Mouse (Mus musculus): ENCODE results near the gene Wwox. TPM values are rescaled to one million over a fixed set of nuclear protein-coding genes. Genes with fewer than 3 reads are reported as not detected.

Gene Wwox
- polyA plus RNA-seq, 1 experiment from 2014 or later, result 12.9 TPM

- peaks cover 9% of the 10 kb centered on the region for H3K4me1 ChIP-seq (ENCODE audit: control insufficient read depth, insufficient read depth, low read length)
- H3K36me3 ChIP-seq (ENCODE audit: control insufficient read depth, insufficient read depth, low read length), result no peaks in the 10 kb centered on the region
- no peak overlapping the region for H3K4me2 ChIP-seq (ENCODE audit: low read depth, low read length)
- no peak overlapping the region; the same call in 1 of the 2 replicates for H3K9ac ChIP-seq (ENCODE audit: low read length)
- H3K4me3 ChIP-seq (replicated peaks; ENCODE audit: low read length), result no peak overlapping the region
- no peaks in the 10 kb centered on the region for H3K27me3 ChIP-seq (ENCODE audit: control insufficient read depth, insufficient read depth, low read length)
- no peaks in the 10 kb centered on the region for H3K9me3 ChIP-seq (replicated peaks; ENCODE audit: control insufficient read depth, low read length)
- H3K27ac ChIP-seq (ENCODE audit: low read length), result no peak overlapping the region
- no peak for ATAC-seq (ENCODE audit: insufficient read depth, low FRiP score)
- WGBS, result 44% methylated on average over 5 of the region's 5 CpGs
These were observed 451.0 kb downstream of the Wwox start for GRCm38 (mm10) chr8:114890478-114890877.

- ATAC-seq (ENCODE audit: insufficient read depth, low FRiP score), result no peak
- H3K27me3 ChIP-seq (ENCODE audit: control insufficient read depth, insufficient read depth, low read length), result no peaks in the 10 kb centered on the region
- H3K27ac ChIP-seq (ENCODE audit: low read length), result no peak overlapping the region
- no peak overlapping the region for H3K9ac ChIP-seq (ENCODE audit: low read length)
- no peaks in the 10 kb centered on the region for H3K9me3 ChIP-seq (replicated peaks; ENCODE audit: control insufficient read depth, low read length)
- no peak overlapping the region for H3K4me3 ChIP-seq (replicated peaks; ENCODE audit: low read length)
- H3K4me1 ChIP-seq (ENCODE audit: control insufficient read depth, insufficient read depth, low read length), result peaks cover 11% of the 10 kb centered on the region
- WGBS, result 82% methylated on average over 4 of the region's 4 CpGs
- H3K4me2 ChIP-seq (ENCODE audit: low read depth, low read length), result no peak overlapping the region
- H3K36me3 ChIP-seq (ENCODE audit: control insufficient read depth, insufficient read depth, low read length), result no peaks in the 10 kb centered on the region
These were observed 451.8 kb downstream of the Wwox start for GRCm38 (mm10) chr8:114891252-114891651.

GRCm38 (mm10) chr8:114897432-114897831 is 458.0 kb downstream of the Wwox start:
- 66% methylated on average over 8 of the region's 8 CpGs for WGBS
- Histone ChIP-seq H3K4me1 (ENCODE audit: control insufficient read depth, insufficient read depth, low read length) (peaks cover 4% of the 10 kb centered on the region; the same call in 1 of the 2 replicates), H3K4me2 (ENCODE audit: low read depth, low read length) (no peak overlapping the region), H3K36me3 (ENCODE audit: control insufficient read depth, insufficient read depth, low read length) (no peaks in the 10 kb centered on the region), H3K9ac (ENCODE audit: low read length) (no peak overlapping the region), H3K4me3 (replicated peaks; ENCODE audit: low read length) (no peak overlapping the region), H3K9me3 (replicated peaks; ENCODE audit: control insufficient read depth, low read length) (no peaks in the 10 kb centered on the region), H3K27ac (ENCODE audit: low read length) (no peak overlapping the region), H3K27me3 (ENCODE audit: control insufficient read depth, insufficient read depth, low read length) (no peaks in the 10 kb centered on the region)
- no peak for ATAC-seq (ENCODE audit: insufficient read depth, low FRiP score)

- 85% methylated on average over 12 of the region's 12 CpGs for WGBS
- no peak overlapping the region for H3K27ac ChIP-seq (ENCODE audit: low read length)
These were observed 459.7 kb downstream of the Wwox start for GRCm38 (mm10) chr8:114899157-114899556.

GRCm38 (mm10) chr8:114902584-114902983 is 463.1 kb downstream of the Wwox start:
- Histone ChIP-seq H3K4me2 (ENCODE audit: low read depth, low read length) (no peak overlapping the region), H3K4me3 (replicated peaks; ENCODE audit: low read length) (no peak overlapping the region), H3K27me3 (ENCODE audit: control insufficient read depth, insufficient read depth, low read length) (no peaks in the 10 kb centered on the region), H3K36me3 (ENCODE audit: control insufficient read depth, insufficient read depth, low read length) (no peaks in the 10 kb centered on the region), H3K9ac (ENCODE audit: low read length) (no peak overlapping the region), H3K9me3 (replicated peaks; ENCODE audit: control insufficient read depth, low read length) (no peaks in the 10 kb centered on the region), H3K4me1 (ENCODE audit: control insufficient read depth, insufficient read depth, low read length) (no peaks in the 10 kb centered on the region), H3K27ac (ENCODE audit: low read length) (no peak overlapping the region)
- no peak for ATAC-seq (ENCODE audit: insufficient read depth, low FRiP score)
- 77% methylated on average over 5 of the region's 5 CpGs for WGBS

More at GRCm38 (mm10) chr8:114899157-114899556, 459.7 kb downstream of the Wwox start:
- Histone ChIP-seq H3K9me3 (replicated peaks; ENCODE audit: control insufficient read depth, low read length) (no peaks in the 10 kb centered on the region), H3K4me1 (ENCODE audit: control insufficient read depth, insufficient read depth, low read length) (peaks cover 4% of the 10 kb centered on the region; the same call in 1 of the 2 replicates), H3K36me3 (ENCODE audit: control insufficient read depth, insufficient read depth, low read length) (no peaks in the 10 kb centered on the region), H3K4me2 (ENCODE audit: low read depth, low read length) (no peak overlapping the region), H3K9ac (ENCODE audit: low read length) (no peak overlapping the region), H3K27me3 (ENCODE audit: control insufficient read depth, insufficient read depth, low read length) (no peaks in the 10 kb centered on the region), H3K4me3 (replicated peaks; ENCODE audit: low read length) (no peak overlapping the region)
- no peak for ATAC-seq (ENCODE audit: insufficient read depth, low FRiP score)

- H3K9me3 ChIP-seq (replicated peaks; ENCODE audit: control insufficient read depth, low read length), result no peaks in the 10 kb centered on the region
- no peaks in the 10 kb centered on the region for H3K4me1 ChIP-seq (ENCODE audit: control insufficient read depth, insufficient read depth, low read length)
- no peak for ATAC-seq (ENCODE audit: insufficient read depth, low FRiP score)
- no peak overlapping the region for H3K9ac ChIP-seq (ENCODE audit: low read length)
- H3K27ac ChIP-seq (ENCODE audit: low read length), result no peak overlapping the region
- 89% methylated on average over 8 of the region's 8 CpGs for WGBS
- H3K36me3 ChIP-seq (ENCODE audit: control insufficient read depth, insufficient read depth, low read length), result no peaks in the 10 kb centered on the region
- no peak overlapping the region for H3K4me2 ChIP-seq (ENCODE audit: low read depth, low read length)
- no peaks in the 10 kb centered on the region for H3K27me3 ChIP-seq (ENCODE audit: control insufficient read depth, insufficient read depth, low read length)
- H3K4me3 ChIP-seq (replicated peaks; ENCODE audit: low read length), result no peak overlapping the region
These were observed 468.6 kb downstream of the Wwox start for GRCm38 (mm10) chr8:114908086-114908485.

- H3K36me3 ChIP-seq (ENCODE audit: control insufficient read depth, insufficient read depth, low read length), result no peaks in the 10 kb centered on the region
- no peaks in the 10 kb centered on the region for H3K27me3 ChIP-seq (ENCODE audit: control insufficient read depth, insufficient read depth, low read length)
- H3K9ac ChIP-seq (ENCODE audit: low read length), result no peak overlapping the region
- H3K4me3 ChIP-seq (replicated peaks; ENCODE audit: low read length), result no peak overlapping the region
- no peaks in the 10 kb centered on the region for H3K9me3 ChIP-seq (replicated peaks; ENCODE audit: control insufficient read depth, low read length)
- H3K27ac ChIP-seq (ENCODE audit: low read length), result no peak overlapping the region
- WGBS, result 86% methylated on average over 7 of the region's 7 CpGs
- ATAC-seq (ENCODE audit: insufficient read depth, low FRiP score), result no peak
- H3K4me2 ChIP-seq (ENCODE audit: low read depth, low read length), result no peak overlapping the region
- H3K4me1 ChIP-seq (ENCODE audit: control insufficient read depth, insufficient read depth, low read length), result no peaks in the 10 kb centered on the region
These were observed 469.1 kb downstream of the Wwox start for GRCm38 (mm10) chr8:114908589-114908988.

- no peak overlapping the region for H3K27ac ChIP-seq (ENCODE audit: low read length)
- H3K27me3 ChIP-seq (ENCODE audit: control insufficient read depth, insufficient read depth, low read length), result no peaks in the 10 kb centered on the region
- WGBS, result 78% methylated on average over 9 of the region's 9 CpGs
- H3K9ac ChIP-seq (ENCODE audit: low read length), result no peak overlapping the region
- H3K36me3 ChIP-seq (ENCODE audit: control insufficient read depth, insufficient read depth, low read length), result no peaks in the 10 kb centered on the region
- H3K4me2 ChIP-seq (ENCODE audit: low read depth, low read length), result no peak overlapping the region
- ATAC-seq (ENCODE audit: insufficient read depth, low FRiP score), result no peak
- H3K4me1 ChIP-seq (ENCODE audit: control insufficient read depth, insufficient read depth, low read length), result no peaks in the 10 kb centered on the region
- H3K4me3 ChIP-seq (replicated peaks; ENCODE audit: low read length), result no peak overlapping the region
- H3K9me3 ChIP-seq (replicated peaks; ENCODE audit: control insufficient read depth, low read length), result no peaks in the 10 kb centered on the region
These were observed 469.7 kb downstream of the Wwox start for GRCm38 (mm10) chr8:114909146-114909545.

- no peak overlapping the region for H3K4me2 ChIP-seq (ENCODE audit: low read depth, low read length)
- H3K4me1 ChIP-seq (ENCODE audit: control insufficient read depth, insufficient read depth, low read length), result no peaks in the 10 kb centered on the region
- ATAC-seq (ENCODE audit: insufficient read depth, low FRiP score), result no peak
- no peak overlapping the region for H3K4me3 ChIP-seq (replicated peaks; ENCODE audit: low read length)
- WGBS, result 78% methylated on average over 17 of the region's 17 CpGs
- H3K9me3 ChIP-seq (replicated peaks; ENCODE audit: control insufficient read depth, low read length), result no peaks in the 10 kb centered on the region
- H3K27ac ChIP-seq (ENCODE audit: low read length), result no peak overlapping the region
- H3K36me3 ChIP-seq (ENCODE audit: control insufficient read depth, insufficient read depth, low read length), result no peaks in the 10 kb centered on the region
- no peaks in the 10 kb centered on the region for H3K27me3 ChIP-seq (ENCODE audit: control insufficient read depth, insufficient read depth, low read length)
- no peak overlapping the region for H3K9ac ChIP-seq (ENCODE audit: low read length)
These were observed 471.7 kb downstream of the Wwox start for GRCm38 (mm10) chr8:114911031-114911580.

All from stomach, embryonic 16.5 days (tissue).